Mouse (Mus musculus): Measurements from ENCODE around the gene Sphk2.

Sphk2 gene

DNA sequence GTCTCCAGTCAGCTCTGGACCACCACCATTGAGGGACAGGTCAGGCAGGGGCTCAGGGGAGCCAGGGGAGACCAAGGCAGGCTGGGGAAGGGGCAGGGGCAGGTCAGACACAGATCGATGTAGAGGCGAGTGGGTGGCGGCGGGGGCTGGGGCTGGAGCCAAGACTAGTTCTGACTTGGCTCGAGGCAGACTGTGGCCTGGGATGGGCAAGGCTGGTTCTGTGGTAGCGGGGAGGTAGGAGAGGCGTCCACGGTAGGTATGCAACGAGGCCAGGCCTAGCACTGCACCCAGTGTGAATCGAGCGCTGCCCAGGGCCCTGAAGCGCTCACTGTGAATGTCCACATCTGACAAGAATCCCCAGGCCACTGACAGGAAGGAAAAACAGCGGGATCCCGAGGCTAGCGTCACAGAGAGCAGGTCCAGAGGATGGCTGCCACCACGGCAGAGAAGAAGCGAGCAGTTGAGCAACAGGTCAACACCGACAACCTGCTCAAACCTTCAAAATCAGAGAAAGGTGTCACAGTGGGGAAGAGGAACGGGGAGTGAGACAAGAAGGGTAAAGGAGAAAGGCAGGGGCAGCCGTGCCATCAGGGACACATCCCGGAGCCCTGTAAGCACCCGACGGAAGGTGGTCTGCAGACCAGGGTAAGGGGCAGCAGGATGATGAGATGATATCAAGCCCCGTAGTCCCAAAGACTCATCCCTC is 6.3 kb downstream of the Sphk2 start:
- peak in 1 of 2 experiments; percentile 64 for DNase-seq (ENCODE audit: inconsistent age in 2 of 2, low spot score in 1 of 2)

DNA sequence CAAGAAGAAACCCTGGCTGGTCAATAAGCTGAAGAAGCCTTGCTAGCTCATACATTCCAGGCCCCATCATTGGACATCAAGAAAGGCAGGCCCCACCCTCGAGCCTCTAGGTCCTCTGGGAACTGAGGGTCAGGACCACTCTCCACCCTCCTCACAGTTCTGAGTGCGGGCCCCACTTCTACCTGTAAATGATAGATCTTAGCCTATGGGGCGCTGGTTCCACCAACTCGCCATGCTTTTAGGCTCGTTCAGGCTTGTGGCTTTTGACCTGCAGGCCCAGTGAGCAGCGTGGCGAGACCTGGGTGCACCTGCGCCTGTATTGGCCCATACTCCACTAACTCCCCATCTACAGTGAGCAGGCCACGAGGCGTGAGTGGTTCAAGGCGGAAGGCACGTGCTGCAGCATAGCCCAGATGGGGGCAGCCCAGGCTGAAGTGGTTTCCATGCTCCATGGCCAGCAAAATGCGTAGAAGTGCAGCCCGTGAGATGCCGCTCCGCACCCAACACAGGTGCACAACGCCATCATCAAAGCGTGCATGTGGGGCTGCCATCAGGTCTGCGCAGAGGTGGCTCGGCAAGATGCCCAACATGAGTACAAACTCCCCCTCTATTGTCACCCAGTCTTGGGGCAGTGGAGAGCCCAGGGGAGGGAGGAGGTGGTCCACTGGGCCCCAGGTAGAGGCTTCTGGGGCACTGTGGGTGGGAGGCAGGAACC is 7.2 kb downstream of the Sphk2 start:
- DNase-seq (ENCODE audit: inconsistent age in 2 of 2, low spot score in 1 of 2), result peak; percentile 67 to 82

DNA sequence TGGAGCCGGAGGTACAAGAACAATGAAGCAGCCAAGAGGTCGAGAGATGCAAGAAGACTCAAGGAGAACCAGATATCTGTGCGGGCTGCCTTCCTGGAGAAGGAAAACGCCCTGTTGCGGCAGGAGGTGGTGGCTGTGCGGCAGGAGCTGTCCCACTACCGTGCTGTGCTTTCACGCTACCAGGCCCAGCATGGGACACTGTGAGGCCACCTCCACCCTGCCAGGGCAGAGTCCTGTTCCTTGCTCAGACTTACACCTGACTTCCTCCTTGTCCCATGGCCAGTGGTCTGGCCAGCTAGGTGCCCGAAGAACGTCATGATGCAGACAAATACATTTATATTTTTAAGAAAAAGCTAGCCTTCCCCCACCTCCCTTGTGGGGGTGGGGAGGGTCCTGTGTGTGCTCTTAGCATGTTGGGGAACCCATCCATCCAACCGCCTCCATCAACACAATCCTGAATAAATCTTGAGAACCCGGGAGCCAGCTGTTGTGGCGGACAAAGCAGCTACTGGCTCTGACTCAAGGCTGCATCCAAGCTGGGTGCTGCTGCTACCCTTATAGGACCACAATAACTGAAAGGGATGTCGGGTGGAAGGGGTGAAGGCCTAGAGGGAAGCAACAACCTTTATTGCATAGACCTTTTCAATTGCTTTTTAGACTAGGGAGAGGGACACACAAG is 8.0 kb downstream of the Sphk2 start:
- DNase-seq (ENCODE audit: inconsistent age in 2 of 2, low spot score in 1 of 2), result peak; percentile 48 to 82

DNA sequence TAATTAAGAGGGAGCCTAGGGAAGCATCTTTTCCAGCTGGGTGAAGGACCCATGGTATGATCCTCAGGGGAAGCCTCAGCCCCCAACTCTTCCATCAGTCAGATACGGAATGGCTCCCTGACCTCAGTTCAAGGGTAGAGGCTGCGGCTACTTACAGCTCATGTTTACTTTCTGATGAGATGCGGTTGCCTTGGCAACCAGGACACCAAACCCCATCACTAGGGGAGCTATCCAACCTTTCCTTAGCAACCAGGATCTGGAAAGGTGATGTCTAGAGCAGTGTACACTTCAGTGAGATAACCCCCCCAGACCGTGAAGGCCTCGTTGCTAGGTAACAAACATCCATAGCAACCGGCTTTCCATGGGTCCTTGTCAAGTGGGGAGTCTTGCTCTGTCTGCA is 8.8 kb downstream of the Sphk2 start:
- peak; percentile 47 to 77 for DNase-seq (ENCODE audit: inconsistent age in 2 of 2, low spot score in 1 of 2)

DNA sequence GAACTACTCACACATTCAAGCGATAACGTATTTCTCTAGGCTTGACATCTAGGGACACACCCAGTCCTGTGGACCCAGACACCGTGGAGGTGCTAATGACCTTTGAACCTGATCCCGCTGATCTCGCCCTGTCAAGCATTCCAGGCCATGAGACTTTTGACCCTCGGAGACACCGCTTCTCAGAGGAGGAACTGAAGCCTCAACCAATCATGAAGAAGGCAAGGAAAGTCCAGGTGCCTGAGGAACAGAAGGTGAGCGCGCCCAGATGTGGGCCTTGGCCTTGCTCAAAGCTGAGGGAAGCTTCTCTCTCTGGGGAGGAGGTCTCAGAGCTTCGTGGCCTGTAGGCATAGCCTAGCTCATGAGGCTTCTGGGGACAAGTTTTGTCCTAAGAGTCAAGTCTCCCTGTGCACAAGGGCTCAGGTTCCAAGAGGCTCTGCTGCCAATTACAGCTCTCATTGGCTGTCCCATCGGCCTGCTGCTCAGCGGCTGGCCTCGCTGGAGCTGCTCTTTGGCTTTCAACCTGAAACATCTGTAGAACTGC is 9.5 kb downstream of the Sphk2 start:
- peak in 1 of 2 experiments; percentile 83 for DNase-seq (ENCODE audit: inconsistent age in 2 of 2, low spot score in 1 of 2)

DNA sequence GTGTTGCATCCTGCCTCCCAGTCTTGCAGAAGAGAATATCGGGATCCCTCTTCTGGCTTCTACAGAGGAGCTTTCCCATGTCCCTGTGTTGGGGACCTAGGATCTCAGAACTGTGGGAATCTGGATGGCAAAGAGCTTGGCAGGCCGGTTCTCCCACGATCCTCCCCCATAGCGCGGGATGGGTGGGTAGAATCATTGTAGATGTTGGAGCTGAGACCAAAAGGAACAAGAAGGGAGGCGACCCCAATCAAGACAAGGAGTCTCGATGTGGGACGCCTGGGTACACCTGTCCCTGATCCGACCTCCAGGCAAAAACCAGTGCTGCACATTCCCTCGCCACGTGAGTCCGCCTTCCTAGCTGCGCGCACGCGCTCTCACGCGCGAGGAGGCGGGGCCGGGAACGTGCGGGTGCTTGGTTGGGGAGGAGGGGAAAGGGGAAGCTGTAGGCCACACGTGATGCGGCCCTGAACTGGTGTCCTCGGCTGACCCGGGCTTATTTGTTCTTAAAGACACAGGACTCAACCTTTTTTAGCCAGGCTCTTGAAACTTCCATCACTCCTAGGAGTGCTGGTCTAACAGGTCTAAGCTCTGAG is 10.3 kb downstream of the Sphk2 start:
- DNase-seq (ENCODE audit: inconsistent age in 2 of 2, low spot score in 1 of 2), result peak; percentile 99 to 100

DNA sequence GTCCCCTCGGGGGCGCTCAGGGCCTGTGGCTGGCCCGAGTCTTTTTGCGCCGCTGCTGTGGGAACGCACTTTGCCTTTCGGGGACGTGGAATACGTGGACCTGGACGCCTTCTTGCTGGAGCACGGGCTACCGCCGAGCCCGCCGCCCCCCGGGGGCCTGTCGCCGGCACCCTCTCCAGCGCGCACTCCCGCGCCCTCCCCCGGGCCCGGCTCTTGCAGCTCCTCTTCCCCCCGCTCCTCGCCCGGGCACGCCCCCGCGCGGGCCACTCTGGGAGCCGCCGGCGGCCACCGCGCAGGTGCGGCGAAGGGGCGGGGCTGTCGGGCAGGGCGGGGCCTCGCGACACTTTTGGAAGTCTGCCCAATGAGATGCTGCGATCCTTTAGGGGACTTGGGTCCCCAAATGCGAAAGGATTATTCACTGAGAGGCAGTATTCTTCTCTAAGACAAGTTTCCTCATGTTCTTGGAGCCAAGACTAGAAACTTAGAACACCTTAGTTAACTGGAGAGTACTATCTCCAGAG is 11.0 kb downstream of the Sphk2 start:
- peak; percentile 94 to 97 for DNase-seq (ENCODE audit: inconsistent age in 2 of 2, low spot score in 1 of 2)

DNA sequence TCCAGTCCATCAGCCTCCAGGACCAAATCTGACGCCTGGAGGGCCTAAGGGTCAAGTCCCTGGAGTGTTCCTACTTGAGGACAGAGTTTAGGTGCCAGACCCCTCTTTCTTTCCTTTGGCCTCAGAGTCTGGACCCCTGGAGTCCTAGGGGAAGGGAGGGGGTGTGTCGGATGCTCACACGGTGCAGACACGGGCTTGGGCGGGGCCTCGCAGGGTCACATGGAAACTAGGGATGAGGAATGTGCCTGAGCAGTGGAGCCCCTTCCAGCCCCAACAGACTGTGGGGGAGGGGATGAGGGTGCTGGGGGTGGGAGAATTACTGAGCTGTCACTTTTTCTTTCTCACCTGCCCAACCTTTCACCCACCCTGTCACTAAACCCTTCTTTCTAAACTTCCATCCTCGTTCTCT is 11.9 kb downstream of the Sphk2 start:
- DNase-seq (ENCODE audit: inconsistent age in 2 of 2, low spot score in 1 of 2), result peak; percentile 95 to 98

DNA sequence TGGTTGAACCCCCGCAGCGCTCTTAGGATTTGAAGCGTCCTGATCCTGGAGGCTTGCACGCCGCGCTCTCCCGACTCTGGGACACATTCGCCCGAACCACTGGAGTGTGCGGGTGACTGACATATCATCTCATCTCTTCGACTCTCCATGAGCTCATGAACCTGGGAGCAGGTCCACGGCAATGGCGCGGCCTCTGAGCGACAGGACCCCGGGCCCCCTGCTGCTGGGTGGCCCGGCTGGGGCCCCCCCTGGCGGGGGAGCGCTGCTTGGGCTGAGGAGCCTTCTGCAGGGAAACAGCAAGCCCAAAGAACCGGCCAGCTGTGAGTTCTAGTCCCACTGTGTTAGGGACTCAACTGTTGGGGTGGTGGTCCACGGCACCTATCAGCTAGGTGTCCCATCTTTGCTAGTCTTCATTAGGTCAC is 12.3 kb downstream of the Sphk2 start:
- no peak for DNase-seq (ENCODE audit: inconsistent age in 2 of 2, low spot score in 1 of 2)

DNA sequence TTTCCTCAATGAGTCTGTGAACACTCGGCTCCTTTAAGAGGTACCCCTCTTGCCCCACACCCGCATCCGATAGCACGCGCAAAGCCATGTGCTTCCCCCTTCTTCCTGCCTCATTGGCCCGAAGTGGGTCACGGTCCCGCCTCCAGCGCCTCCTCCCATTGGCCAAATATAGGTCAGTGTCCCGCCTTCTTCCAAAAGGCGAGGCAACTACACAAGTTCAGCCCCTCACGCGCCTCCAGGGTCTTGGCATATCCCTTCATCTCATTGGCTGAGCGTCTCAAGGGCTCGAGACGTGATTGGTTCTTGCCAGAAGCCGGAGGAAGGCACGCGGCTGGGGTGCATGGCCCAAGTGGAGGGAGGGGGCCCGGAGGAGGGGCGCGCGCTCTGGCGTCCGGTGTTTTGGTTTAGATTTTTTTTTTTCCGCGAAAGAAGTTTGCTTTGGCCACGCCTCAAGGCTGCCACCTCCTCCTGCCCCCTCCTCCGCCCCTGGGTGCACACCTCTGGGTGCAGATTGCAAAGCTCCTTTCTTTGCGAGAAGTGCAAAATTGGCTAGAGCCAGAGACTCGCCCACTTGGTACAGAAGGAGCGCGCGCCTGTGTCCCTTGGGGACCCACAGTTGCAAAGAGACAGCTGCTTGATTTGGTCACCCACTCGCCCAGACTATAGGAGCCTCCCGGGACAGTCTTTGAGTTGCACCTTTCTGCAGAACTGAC is 12.9 kb downstream of the Sphk2 start, which contains the start of gene Dbp:
TSS of gene Dbp (plus strand) at position 359 of the 713 bp plus-strand sequence.
- peak; percentile 100 for DNase-seq (ENCODE audit: inconsistent age in 2 of 2, low spot score in 1 of 2)

DNA sequence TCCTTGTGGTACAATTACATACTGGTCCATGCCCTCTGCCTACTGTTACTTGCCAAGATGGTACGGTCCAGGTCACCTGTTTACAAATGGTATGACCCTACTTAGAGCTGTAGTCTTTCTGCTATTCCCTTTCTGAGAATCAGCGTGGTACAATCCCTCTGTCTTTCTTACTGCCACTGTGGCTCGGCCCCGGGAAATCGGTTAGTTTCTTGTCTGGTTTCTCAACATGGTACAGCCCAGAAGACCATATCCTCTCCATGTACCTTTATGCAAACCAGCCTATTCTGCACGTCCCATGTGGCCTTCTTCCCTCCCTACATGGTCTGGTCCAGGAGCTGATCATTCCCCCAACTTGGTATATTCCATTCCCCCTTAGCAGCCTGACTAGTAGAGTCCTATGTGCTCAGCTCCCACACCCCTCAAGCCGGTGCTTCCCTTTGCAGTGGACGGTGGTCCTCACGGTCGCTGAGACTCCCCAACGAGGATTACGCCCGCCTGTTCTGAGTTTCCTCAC is 13.7 kb downstream of the Sphk2 start:
- peak; percentile 83 to 96 for DNase-seq (ENCODE audit: inconsistent age in 2 of 2, low spot score in 1 of 2)

DNA sequence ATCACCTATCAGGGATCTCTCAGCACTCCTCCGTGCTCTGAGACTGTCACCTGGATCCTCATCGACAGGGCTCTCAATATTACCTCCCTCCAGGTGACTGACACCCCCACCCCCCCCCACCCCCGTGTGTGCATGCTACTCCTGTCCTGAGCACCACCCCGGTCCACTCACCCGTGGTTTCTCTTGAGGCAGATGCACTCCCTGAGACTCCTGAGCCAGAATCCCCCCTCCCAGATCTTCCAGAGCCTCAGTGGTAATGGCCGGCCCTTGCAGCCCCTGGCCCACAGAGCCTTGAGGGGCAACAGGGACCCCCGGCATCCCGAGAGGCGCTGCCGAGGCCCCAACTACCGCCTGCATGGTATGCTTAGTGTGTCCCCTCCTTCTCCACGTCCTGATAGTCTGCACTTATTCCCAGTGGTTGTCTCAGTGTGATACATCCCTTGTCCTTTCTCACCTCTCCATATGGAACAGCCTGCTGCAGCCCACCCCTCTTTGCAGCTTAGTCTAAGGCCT is 14.2 kb downstream of the Sphk2 start:
- DNase-seq (ENCODE audit: inconsistent age in 2 of 2, low spot score in 1 of 2), result peak in 1 of 2 experiments; percentile 72

DNA sequence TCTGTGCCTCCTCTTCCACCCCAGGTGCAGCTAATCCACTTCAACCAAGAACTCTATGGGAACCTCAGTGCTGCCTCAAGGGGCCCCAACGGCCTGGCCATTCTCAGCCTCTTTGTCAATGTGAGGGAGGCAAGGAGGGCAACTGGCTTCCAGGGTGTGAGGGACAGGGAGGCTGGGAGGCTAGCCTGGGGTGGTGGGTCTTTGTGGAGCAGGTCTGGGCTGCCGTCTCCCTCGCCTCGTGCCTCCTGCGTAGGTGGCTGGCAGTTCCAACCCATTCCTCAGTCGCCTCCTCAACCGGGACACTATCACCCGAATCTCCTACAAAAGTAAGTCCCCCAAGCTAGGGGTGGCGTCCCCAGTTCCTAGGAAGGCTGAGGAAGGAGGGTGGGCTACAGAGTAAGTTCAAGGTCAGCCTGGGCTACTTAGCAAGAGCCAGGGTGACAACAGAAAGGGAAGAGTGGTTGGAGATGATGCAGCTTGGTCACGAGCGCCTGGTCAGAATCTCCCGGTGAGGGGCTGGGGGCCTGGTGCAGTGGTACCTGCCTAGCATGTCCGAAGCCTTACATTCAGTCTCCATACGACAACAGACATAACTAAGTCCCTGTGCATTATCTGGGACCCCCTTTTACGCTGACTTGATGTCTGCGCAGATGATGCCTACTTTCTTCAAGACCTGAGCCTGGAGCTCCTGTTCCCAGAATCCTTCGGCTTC is 14.8 kb downstream of the Sphk2 start:
- DNase-seq (ENCODE audit: inconsistent age in 2 of 2, low spot score in 1 of 2), result peak; percentile 43 to 64

DNA sequence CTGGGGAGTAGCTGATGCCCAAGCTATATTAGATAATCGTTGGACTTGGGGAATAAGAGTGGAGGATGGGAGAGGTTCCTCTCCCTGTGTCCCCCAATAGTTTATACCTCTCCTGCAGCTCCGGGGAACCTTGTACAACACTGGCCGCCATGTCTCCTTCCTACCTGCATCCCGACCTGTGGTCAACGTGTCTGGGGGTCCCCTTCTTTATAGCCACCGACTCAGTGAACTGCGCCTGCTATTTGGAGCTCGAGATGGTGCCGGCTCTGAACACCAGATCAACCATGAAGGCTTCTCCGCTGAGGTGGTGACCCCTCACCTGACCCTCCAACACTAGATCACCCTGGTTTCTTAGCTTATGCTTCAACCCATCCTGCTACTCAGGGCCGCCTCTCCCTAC is 15.5 kb downstream of the Sphk2 start:
- peak in 1 of 2 experiments; percentile 55 for DNase-seq (ENCODE audit: inconsistent age in 2 of 2, low spot score in 1 of 2)

DNA sequence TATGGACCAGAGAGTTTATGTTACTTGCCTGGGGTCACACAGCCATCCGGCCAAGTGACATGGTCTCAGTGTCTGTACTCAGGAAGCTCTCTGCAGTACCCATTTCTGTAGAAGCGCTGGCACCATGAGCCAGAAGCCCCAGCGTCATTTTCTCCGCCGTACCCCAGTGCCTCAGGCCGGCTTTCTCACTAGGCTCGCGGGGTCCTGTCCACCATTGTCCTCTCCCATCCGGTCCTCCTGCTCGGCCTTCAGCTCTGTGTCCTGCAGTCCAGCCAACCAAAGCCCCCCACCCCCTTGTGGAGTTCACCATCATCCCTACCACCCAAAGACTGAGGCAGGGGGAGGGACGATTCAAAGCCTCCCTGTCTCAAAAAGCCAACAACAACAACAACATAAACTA is 16.2 kb downstream of the Sphk2 start:
- peak; percentile 45 to 62 for DNase-seq (ENCODE audit: inconsistent age in 2 of 2, low spot score in 1 of 2)

DNA sequence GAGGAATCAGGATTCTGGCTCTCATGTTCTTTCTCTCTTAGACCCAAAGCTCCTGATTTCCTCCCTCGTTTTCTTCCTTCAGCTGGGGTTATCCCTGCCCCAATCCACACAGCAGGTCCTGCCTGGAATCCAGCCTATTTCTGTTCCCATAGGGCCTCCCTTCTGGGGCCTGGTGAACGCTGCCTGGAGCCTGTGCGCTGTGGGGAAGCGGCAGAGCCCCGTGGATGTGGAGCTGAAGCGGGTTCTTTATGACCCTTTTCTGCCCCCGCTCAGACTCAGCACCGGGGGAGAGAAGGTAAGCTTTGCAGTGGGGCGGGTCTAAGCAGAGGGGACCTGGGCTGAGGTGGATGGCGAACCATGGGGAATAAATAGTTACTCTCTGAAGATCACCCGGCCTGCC is 16.7 kb downstream of the Sphk2 start:
- no peak for DNase-seq (ENCODE audit: inconsistent age in 2 of 2, low spot score in 1 of 2)

DNA sequence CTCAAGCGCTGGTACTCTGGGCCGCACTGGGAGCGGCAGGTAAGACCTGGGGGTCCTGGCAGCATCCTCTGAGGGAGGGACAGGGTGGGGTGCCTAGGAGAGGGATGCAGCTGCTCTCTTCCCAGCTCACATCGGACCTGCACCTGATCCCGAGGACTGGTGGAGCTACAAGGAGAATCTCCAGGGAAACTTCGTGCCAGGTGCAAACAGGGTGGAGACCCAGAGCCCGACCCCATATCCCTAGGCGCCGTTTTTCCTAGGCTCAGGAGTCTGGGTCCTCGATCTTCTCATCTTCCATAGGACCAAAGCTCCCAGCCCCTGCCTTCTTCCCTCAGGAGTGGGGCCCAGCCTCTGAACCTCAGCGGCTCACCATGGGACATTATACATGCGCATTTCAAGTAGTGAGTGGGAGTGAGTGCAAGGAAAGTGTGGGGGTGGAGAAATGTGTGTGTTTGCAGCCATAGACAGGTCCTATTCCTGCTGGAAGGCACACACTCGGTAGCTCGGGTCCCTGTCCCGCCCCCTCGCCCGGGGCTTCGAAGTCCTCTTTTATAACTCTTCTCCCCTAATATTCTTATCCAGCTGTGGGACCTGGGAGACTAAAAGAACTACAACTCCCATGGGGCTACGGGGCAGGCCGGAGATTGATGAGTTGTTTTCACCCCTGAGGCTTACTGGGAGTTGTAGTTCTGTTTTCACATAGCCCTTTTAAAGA is 17.3 kb downstream of the Sphk2 start:
- DNase-seq (ENCODE audit: inconsistent age in 2 of 2, low spot score in 1 of 2), result peak; percentile 84 to 95

DNA sequence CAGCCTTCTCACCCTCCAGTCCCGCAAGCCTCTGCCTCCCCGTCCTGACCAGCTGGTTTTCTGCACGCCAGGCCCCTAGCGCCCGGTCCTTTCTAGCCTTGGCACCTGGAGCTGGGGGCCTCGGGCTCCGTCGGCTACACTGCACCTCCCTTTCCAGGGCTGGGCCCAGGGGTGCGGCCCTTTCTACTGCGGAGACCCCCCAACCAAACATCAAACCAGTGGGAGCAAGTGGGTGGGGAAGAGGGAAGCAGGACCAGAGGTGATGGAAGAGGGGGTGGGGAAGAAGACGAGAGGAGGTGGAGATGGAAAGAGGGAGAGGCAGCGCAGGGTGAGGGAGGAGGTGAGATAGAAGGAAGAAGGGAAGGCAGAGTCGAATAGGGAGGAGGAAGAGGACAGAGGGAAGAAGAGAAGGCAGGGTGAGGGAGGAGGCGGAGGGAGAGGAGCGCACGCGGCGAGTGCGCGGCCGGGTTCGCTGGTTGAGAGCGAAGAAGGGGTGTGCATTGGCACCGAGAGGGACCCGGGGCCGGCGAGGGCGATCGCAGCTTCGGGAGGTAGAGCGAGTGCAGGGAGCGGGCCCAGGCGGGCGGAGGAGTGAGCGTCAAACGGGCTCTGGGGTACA is 18.2 kb downstream of the Sphk2 start, which contains the start of gene Car11:
TSS of gene Car11 (plus strand) at position 321 of the 619 bp plus-strand sequence.
- peak; percentile 53 to 72 for DNase-seq (ENCODE audit: inconsistent age in 2 of 2, low spot score in 1 of 2)

Measured in adrenal gland, adult (tissue).